Mouse (Mus musculus): ENCODE data around the gene Tmc7. TPM values are rescaled to one million over a fixed set of nuclear protein-coding genes. Genes with fewer than 3 reads are reported as not detected.

Tmc7 gene
- total RNA-seq, 2 experiments from 2014 or later, result 15.2 to 19.5 TPM

- no peak for DNase-seq (ENCODE audit: low spot score in 2 of 2)
- intact Hi-C loops (cut with DNase I), result no loop called here
Measured at GRCm38 (mm10) chr7:118522077-118522476, 62.5 kb downstream of the Tmc7 start.

- intact Hi-C loops (cut with DNase I), result no loop called here
Measured at GRCm38 (mm10) chr7:118519661-118520060, 64.9 kb downstream of the Tmc7 start.

GRCm38 (mm10) chr7:118518687-118519086 is 65.8 kb downstream of the Tmc7 start:
- intact Hi-C loops (cut with DNase I), result loop anchor here (1.0 kb wide), 2 partner anchors 70 to 214 kb away; partner anchors contain the start of gene Syt17
- peak; percentile 62 to 67 for DNase-seq (ENCODE audit: low spot score in 2 of 2)

More at GRCm38 (mm10) chr7:118519661-118520060, 64.9 kb downstream of the Tmc7 start:
- DNase-seq (ENCODE audit: low spot score in 2 of 2), result no peak

- no peak for DNase-seq (ENCODE audit: low spot score in 2 of 2)
- intact Hi-C loops (cut with DNase I), result loop anchor here (1.0 kb wide), 2 partner anchors 70 to 214 kb away; partner anchors contain the start of gene Syt17
Measured at GRCm38 (mm10) chr7:118517819-118518218, 66.7 kb downstream of the Tmc7 start.

GRCm38 (mm10) chr7:118508556-118508955 is 76.0 kb downstream of the Tmc7 start:
- no peak for DNase-seq (ENCODE audit: low spot score in 2 of 2)
- intact Hi-C loops (cut with DNase I), result no loop called here

GRCm38 (mm10) chr7:118503844-118504243 is 80.7 kb downstream of the Tmc7 start:
- no peak for DNase-seq (ENCODE audit: low spot score in 2 of 2)
- intact Hi-C loops (cut with DNase I), result no loop called here

GRCm38 (mm10) chr7:118502333-118502732 is 82.2 kb downstream of the Tmc7 start:
- intact Hi-C loops (cut with DNase I), result no loop called here
- DNase-seq (ENCODE audit: low spot score in 2 of 2), result no peak

GRCm38 (mm10) chr7:118499784-118500435 is 84.6 kb downstream of the Tmc7 start:
- intact Hi-C loops (cut with DNase I), result no loop called here
- DNase-seq (ENCODE audit: low spot score in 2 of 2), result no peak

- no peak for DNase-seq (ENCODE audit: low spot score in 2 of 2)
- intact Hi-C loops (cut with DNase I), result no loop called here
Measured at GRCm38 (mm10) chr7:118498984-118499783, 85.4 kb downstream of the Tmc7 start.

GRCm38 (mm10) chr7:118494892-118495579 is 89.5 kb downstream of the Tmc7 start:
- intact Hi-C loops (cut with DNase I), result no loop called here
- no peak for DNase-seq (ENCODE audit: low spot score in 2 of 2)

GRCm38 (mm10) chr7:118493892-118494291 is 90.6 kb downstream of the Tmc7 start:
- DNase-seq (ENCODE audit: low spot score in 2 of 2), result no peak
- intact Hi-C loops (cut with DNase I), result no loop called here

GRCm38 (mm10) chr7:118491431-118492147 is 92.9 kb downstream of the Tmc7 start, which contains the start of gene Itpripl2:
Itpripl2 (minus strand) TSS chr7:118491975.
- intact Hi-C loops (cut with DNase I), result no loop called here
- peak; percentile 15 to 23 for DNase-seq (ENCODE audit: low spot score in 2 of 2)

- DNase-seq (ENCODE audit: low spot score in 2 of 2), result peak in 1 of 2 experiments; percentile 20
- intact Hi-C loops (cut with DNase I), result no loop called here
Measured at GRCm38 (mm10) chr7:118490666-118491430, 93.7 kb downstream of the Tmc7 start.

- DNase-seq (ENCODE audit: low spot score in 2 of 2), result no peak
- intact Hi-C loops (cut with DNase I), result no loop called here
Measured at GRCm38 (mm10) chr7:118489706-118490665, 94.5 kb downstream of the Tmc7 start.

GRCm38 (mm10) chr7:118488060-118488664 is 96.4 kb downstream of the Tmc7 start:
- intact Hi-C loops (cut with DNase I), result no loop called here
- DNase-seq (ENCODE audit: low spot score in 2 of 2), result no peak

GRCm38 (mm10) chr7:118486917-118487316 is 97.6 kb downstream of the Tmc7 start:
- no peak for DNase-seq (ENCODE audit: low spot score in 2 of 2)
- intact Hi-C loops (cut with DNase I), result no loop called here
